Comparison of ENCODE assay signal across 9 mouse cellular contexts in the genomic region with DNA sequence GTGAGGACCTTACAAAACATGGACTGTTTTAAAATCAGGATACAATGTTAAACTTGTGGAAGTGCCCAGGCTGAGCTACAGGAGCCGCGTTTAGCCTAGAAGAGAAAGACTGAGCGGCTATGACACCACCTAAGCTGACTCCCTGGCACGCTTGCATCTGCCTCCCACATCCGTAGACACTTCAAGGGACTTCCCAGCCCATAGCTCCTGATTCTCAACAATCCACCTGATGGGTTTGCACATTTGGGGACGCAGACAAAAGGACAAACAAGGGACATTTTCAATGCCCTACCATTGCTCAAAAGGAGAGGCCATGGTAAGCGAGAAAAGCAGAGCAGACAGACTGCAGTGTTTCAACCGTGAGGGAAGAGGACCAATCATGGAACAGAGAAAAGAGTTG. TPM values are rescaled to one million over a fixed set of nuclear protein-coding genes. Genes with fewer than 3 reads are reported as not detected.
DNase-seq lines count a peak whose midpoint lies in the region; ATAC-seq and TF ChIP-seq lines count a peak whose summit lies in the region.
"Had no signal": no experiment of that assay in that cellular context is flagged by ENCODE, and none has a peak within 500 bp of the region (broad histone marks: within the 10 kb centered on the region; RNA-seq: fewer than 3 reads in every experiment).

No protein-coding gene starts in this region.

- no peaks in the 10 kb centered on the region for H3K36me3 ChIP-seq in lung, postnatal 0 days (ENCODE audit: insufficient read depth, low read length)
- peaks cover 42% of the 10 kb centered on the region for H3K36me3 ChIP-seq in limb, embryonic 12.5 days
- no peaks in the 10 kb centered on the region for H3K36me3 ChIP-seq in stomach, embryonic 14.5 days (ENCODE audit: control insufficient read depth, insufficient read depth, low read length)

- TF ChIP-seq EP300 in lung, postnatal 0 days (IDR thresholded peaks at IDR 0.05), result no peak

- H3K9me3 ChIP-seq in lung, postnatal 0 days (ENCODE audit: low read length), result no peaks in the 10 kb centered on the region
- H3K9me3 ChIP-seq in limb, embryonic 12.5 days, result 0 out of 2 replicates have a peak, but pooled peaks cover 5% of the 10 kb centered on the region
- no peaks in the 10 kb centered on the region for H3K9me3 ChIP-seq in stomach, embryonic 14.5 days (ENCODE audit: control insufficient read depth, low read depth, low read length)

- 61% methylated on average over 8 of the region's 8 CpGs for WGBS in lung, postnatal 0 days
- 74% methylated on average over 8 of the region's 8 CpGs for WGBS in limb, embryonic 12.5 days
- 60% methylated on average over 8 of the region's 8 CpGs for WGBS in stomach, embryonic 14.5 days

- no peak overlapping the region for H3K27ac ChIP-seq in lung, postnatal 0 days (ENCODE audit: low read length)
- H3K27ac ChIP-seq in limb, embryonic 12.5 days, result 0 out of 2 replicates have a peak overlapping the region, but pooled peaks have one; percentile 18
- H3K27ac ChIP-seq in stomach, embryonic 14.5 days (ENCODE audit: low read length), result no peak overlapping the region

- no peaks in the 10 kb centered on the region for H3K4me1 ChIP-seq in lung, postnatal 0 days (ENCODE audit: insufficient read depth, low read depth, low read length)
- H3K4me1 ChIP-seq in limb, embryonic 12.5 days (replicated peaks), result peaks cover 25% of the 10 kb centered on the region
- peaks cover 3% of the 10 kb centered on the region; the same call in 1 of the 2 replicates for H3K4me1 ChIP-seq in stomach, embryonic 14.5 days (ENCODE audit: control insufficient read depth, insufficient read depth, low read length)

- H3K4me2 ChIP-seq in lung, postnatal 0 days (replicated peaks; ENCODE audit: low read depth, low read length), result 0 out of 2 replicates have a peak overlapping the region, but pooled peaks have one; percentile 12
- H3K4me2 ChIP-seq in limb, embryonic 12.5 days, result peak overlapping the region; percentile 81
- H3K4me2 ChIP-seq in stomach, embryonic 14.5 days (replicated peaks; ENCODE audit: low read depth, low read length), result peak overlapping the region; percentile 86

- H3K4me3 ChIP-seq in lung, postnatal 0 days (ENCODE audit: low read depth, low read length), result no peak overlapping the region
- H3K4me3 ChIP-seq in limb, embryonic 12.5 days (replicated peaks), result peak overlapping the region; percentile 86
- peak overlapping the region; percentile 64; the same call in 1 of the 2 replicates for H3K4me3 ChIP-seq in stomach, embryonic 14.5 days (ENCODE audit: low read depth, low read length)

- TF ChIP-seq CTCF in lung, postnatal 0 days (IDR thresholded peaks at IDR 0.05), result no peak

- DNase-seq in CD4-positive, CD25-positive, alpha-beta regulatory T cell, adult 2 months (ENCODE audit: low read depth, low spot score), result peak; percentile 55
- no peak for DNase-seq in lung, postnatal 0 days (ENCODE audit: low spot score)
- no peak for DNase-seq in lung, postnatal 10 days
- no peak for DNase-seq in layer of hippocampus, adult 18-20 months (ENCODE audit: low spot score in 2 of 2)
- no peak for DNase-seq in right cerebral cortex, postnatal 10 days (ENCODE audit: low spot score in 2 of 2)
- DNase-seq: kidney, postnatal 10 days had no signal

- no peak for ATAC-seq in CD4-positive, CD25-positive, alpha-beta regulatory T cell, adult 4 months
- ATAC-seq in lung, postnatal 0 days, result no peak
- no peak for ATAC-seq in limb, embryonic 12.5 days (ENCODE audit: insufficient number of reproducible peaks, insufficient read depth, low FRiP score, low TSS enrichment, low read depth)
- no peak for ATAC-seq in stomach, embryonic 14.5 days (ENCODE audit: insufficient number of reproducible peaks, insufficient read depth, low FRiP score, low read depth)

- no peak overlapping the region for H3K9ac ChIP-seq in lung, postnatal 0 days (replicated peaks; ENCODE audit: low read depth)
- peak overlapping the region; percentile 98; the same call in 1 of the 2 replicates for H3K9ac ChIP-seq in limb, embryonic 12.5 days (replicated peaks)
- H3K9ac ChIP-seq in stomach, embryonic 14.5 days (replicated peaks; ENCODE audit: low read depth, low read length), result no peak overlapping the region

- no peaks in the 10 kb centered on the region for H3K27me3 ChIP-seq in lung, postnatal 0 days (replicated peaks; ENCODE audit: insufficient read depth, low read length)
- H3K27me3 ChIP-seq in limb, embryonic 12.5 days, result no peaks in the 10 kb centered on the region
- H3K27me3 ChIP-seq in stomach, embryonic 14.5 days (ENCODE audit: control insufficient read depth, insufficient read depth, low read length), result no peaks in the 10 kb centered on the region

RNA-seq across cellular contexts. Expression of a gene that starts 3.1 kb away (rescaled TPM):
- 10 to 100 TPM; 65.0 to 80.7 TPM for polyA plus RNA-seq in CD4-positive, CD25-positive, alpha-beta regulatory T cell, adult 4 months (2017; shearing (Covaris generic))
- polyA plus RNA-seq in lung, postnatal 0 days (2015; fragmentation: Nextera tagmentation; extraction: Ambion mirVana), result 13.5 and 14.5 TPM in 2 replicates
- polyA plus RNA-seq in limb, embryonic 12.5 days (2016; fragmentation: Nextera tagmentation; extraction: Ambion mirVana), result 121 and 152 TPM in 2 replicates
- polyA plus RNA-seq in stomach, embryonic 14.5 days (2014; fragmentation: Nextera tagmentation; extraction: Ambion mirVana), result 77.5 and 82.8 TPM in 2 replicates
- 10 to 100 TPM; 77.6 to 84.1 TPM for total RNA-seq in layer of hippocampus, adult 18-20 months (2021)

RNA-seq across cellular contexts. Expression of a gene that starts 59.9 kb away (rescaled TPM):
- 10 to 100 TPM; 34.6 to 44.7 TPM for polyA plus RNA-seq in CD4-positive, CD25-positive, alpha-beta regulatory T cell, adult 4 months (2017; shearing (Covaris generic))
- polyA plus RNA-seq in lung, postnatal 0 days (2015; fragmentation: Nextera tagmentation; extraction: Ambion mirVana), result 66.6 and 75.3 TPM in 2 replicates
- polyA plus RNA-seq in limb, embryonic 12.5 days (2016; fragmentation: Nextera tagmentation; extraction: Ambion mirVana), result 210 and 217 TPM in 2 replicates
- 149 and 154 TPM in 2 replicates for polyA plus RNA-seq in stomach, embryonic 14.5 days (2014; fragmentation: Nextera tagmentation; extraction: Ambion mirVana)
- 10 to 100 TPM; 85.1 to 88.2 TPM for total RNA-seq in layer of hippocampus, adult 18-20 months (2021)

Comparison
In these comparisons a context has a peak if more than half of its experiments do, and no peak if none do; other contexts are left out.
1. H3K4me2 ChIP-seq: peak in every context shown above with its lines; median percentile 86 in stomach, embryonic 14.5 days; 81 in limb, embryonic 12.5 days; 12 in lung, postnatal 0 days.